Mouse (Mus musculus) stomach, embryonic 14.5 days (tissue): ENCODE data around the gene Dclk2. TPM values are rescaled to one million over a fixed set of nuclear protein-coding genes. Genes with fewer than 3 reads are reported as not detected.

ENCODE experiments used
- ATAC-seq: fragments of 200-750 bp; cut with Nextera tagmentation; 2 replicates; pipeline ENCODE4 v1.8.0; 2017; ENCODE audit warnings: low read depth, moderate TSS enrichment; ENCODE audit not compliant: insufficient number of reproducible peaks, insufficient read depth, low FRiP score
- H3K27ac ChIP-seq: fragments of 300-500 bp; sonication (generic); 2 replicates; pipeline ENCODE4 v1.5.1; 2014; ENCODE audit warnings: mild to moderate bottlenecking, low read length, moderate library complexity, mixed read lengths
- H3K27me3 ChIP-seq: fragments of 300-500 bp; sonication (generic); 2 replicates; pipeline ENCODE4 v1.6.1; 2014; ENCODE audit warnings: low read length, control low read depth, mixed read lengths; ENCODE audit not compliant: control insufficient read depth, insufficient read depth
- H3K36me3 ChIP-seq: fragments of 300-500 bp; sonication (generic); 2 replicates; pipeline ENCODE4 v1.6.1; 2014; ENCODE audit warnings: mild to moderate bottlenecking, control low read depth, low read length, moderate library complexity, mixed read lengths; ENCODE audit not compliant: control insufficient read depth, insufficient read depth
- H3K4me1 ChIP-seq: fragments of 300-500 bp; sonication (generic); 2 replicates; pipeline ENCODE4 v1.6.1; 2014; ENCODE audit warnings: low read length, control low read depth, mixed read lengths; ENCODE audit not compliant: control insufficient read depth, insufficient read depth
- H3K4me2 ChIP-seq: fragments of 300-500 bp; sonication (generic); replicated peaks from 2 replicates; pipeline ENCODE4 v1.6.1; 2014; ENCODE audit warnings: low read depth, low read length, control low read depth
- H3K4me3 ChIP-seq: fragments of 300-500 bp; sonication (generic); 2 replicates; pipeline ENCODE4 v1.5.1; 2014; ENCODE audit warnings: low read depth, low read length, control low read depth
- H3K9ac ChIP-seq: fragments of 300-500 bp; sonication (generic); replicated peaks from 2 replicates; pipeline ENCODE4 v1.6.1; 2014; ENCODE audit warnings: low read depth, mild to moderate bottlenecking, control low read depth, low read length, moderate library complexity, mixed read lengths
- H3K9me3 ChIP-seq: fragments of 300-500 bp; sonication (generic); 2 replicates; pipeline ENCODE4 v1.6.1; 2016; ENCODE audit warnings: low read depth, low read length, control low read depth; ENCODE audit not compliant: control insufficient read depth
- WGBS: fragments of 180-500 bp; shearing (Covaris S2); extraction: QIAGEN DNeasy Blood & Tissue Kit; methylation state at CpG from one replicate; pipeline ENCODE4 v1.1.7; 2014; 5-methylcytosine and 5-hydroxymethylcytosine counted together
- polyA plus RNA-seq: library from polyadenylated mRNA; unstranded; fragments of >200 nt; fragmentation: Nextera tagmentation; extraction: Ambion mirVana; gene quantifications from 2 replicates; pipeline ENCODE4 v1.2.1, GENCODE M21; 2014

Gene Dclk2
- polyA plus RNA-seq, 1 experiment from 2014 or later, result 6.7 TPM

GRCm38 (mm10) chr3:86754595-86755557, 165.8 kb downstream of the Dclk2 start:
- no peak for ATAC-seq
- Histone ChIP-seq H3K4me1 (no peaks in the 10 kb centered on the region), H3K9ac (no peak overlapping the region), H3K36me3 (no peaks in the 10 kb centered on the region), H3K27ac (no peak overlapping the region), H3K9me3 (no peaks in the 10 kb centered on the region), H3K4me2 (no peak overlapping the region), H3K4me3 (no peak overlapping the region), H3K27me3 (no peaks in the 10 kb centered on the region)
- 78% methylated on average over 14 of the region's 14 CpGs for WGBS

- H3K4me3 ChIP-seq, result no peak overlapping the region
- H3K36me3 ChIP-seq, result no peaks in the 10 kb centered on the region
- H3K4me2 ChIP-seq, result no peak overlapping the region
- H3K27me3 ChIP-seq, result no peaks in the 10 kb centered on the region
- ATAC-seq, result no peak
- no peak overlapping the region for H3K27ac ChIP-seq
- no peaks in the 10 kb centered on the region for H3K4me1 ChIP-seq
- WGBS, result 34% methylated on average over 6 of the region's 6 CpGs
- no peak overlapping the region for H3K9ac ChIP-seq
- no peaks in the 10 kb centered on the region for H3K9me3 ChIP-seq
Measured at GRCm38 (mm10) chr3:86754178-86754577, 166.5 kb downstream of the Dclk2 start.

- Histone ChIP-seq H3K4me1 (no peaks in the 10 kb centered on the region), H3K27me3 (no peaks in the 10 kb centered on the region), H3K4me3 (no peak overlapping the region), H3K9me3 (no peaks in the 10 kb centered on the region), H3K9ac (no peak overlapping the region), H3K36me3 (no peaks in the 10 kb centered on the region), H3K27ac (no peak overlapping the region), H3K4me2 (no peak overlapping the region)
- no peak for ATAC-seq
- 49% methylated on average over 7 of the region's 7 CpGs for WGBS
Measured at GRCm38 (mm10) chr3:86750652-86751051, 170.0 kb downstream of the Dclk2 start.

- no peak for ATAC-seq
- Histone ChIP-seq H3K9ac (no peak overlapping the region), H3K4me2 (no peak overlapping the region), H3K27ac (no peak overlapping the region), H3K4me3 (no peak overlapping the region), H3K9me3 (no peaks in the 10 kb centered on the region), H3K4me1 (no peaks in the 10 kb centered on the region), H3K36me3 (no peaks in the 10 kb centered on the region), H3K27me3 (no peaks in the 10 kb centered on the region)
- 77% methylated on average over 10 of the region's 10 CpGs for WGBS
Measured at GRCm38 (mm10) chr3:86745769-86746512, 174.7 kb downstream of the Dclk2 start.

- Histone ChIP-seq H3K9ac (no peak overlapping the region), H3K27ac (no peak overlapping the region), H3K36me3 (no peaks in the 10 kb centered on the region), H3K27me3 (no peaks in the 10 kb centered on the region), H3K4me2 (no peak overlapping the region), H3K9me3 (no peaks in the 10 kb centered on the region), H3K4me1 (no peaks in the 10 kb centered on the region), H3K4me3 (no peak overlapping the region)
- no peak for ATAC-seq
- WGBS, result 79% methylated on average over 4 of the region's 4 CpGs
Measured at GRCm38 (mm10) chr3:86745348-86745747, 175.3 kb downstream of the Dclk2 start.

GRCm38 (mm10) chr3:86739745-86740144, 180.9 kb downstream of the Dclk2 start:
- no peak overlapping the region for H3K4me2 ChIP-seq
- H3K36me3 ChIP-seq, result no peaks in the 10 kb centered on the region
- no peaks in the 10 kb centered on the region for H3K9me3 ChIP-seq
- H3K4me3 ChIP-seq, result no peak overlapping the region
- H3K27ac ChIP-seq, result no peak overlapping the region
- no peaks in the 10 kb centered on the region for H3K4me1 ChIP-seq
- no peak for ATAC-seq
- H3K9ac ChIP-seq, result no peak overlapping the region
- WGBS, result 98% methylated on average over 4 of the region's 4 CpGs
- H3K27me3 ChIP-seq, result no peaks in the 10 kb centered on the region

- Histone ChIP-seq H3K36me3 (no peaks in the 10 kb centered on the region), H3K27me3 (no peaks in the 10 kb centered on the region), H3K9me3 (no peaks in the 10 kb centered on the region), H3K9ac (no peak overlapping the region), H3K27ac (no peak overlapping the region), H3K4me2 (no peak overlapping the region), H3K4me3 (no peak overlapping the region), H3K4me1 (no peaks in the 10 kb centered on the region)
- WGBS, result 78% methylated on average over 3 of the region's 3 CpGs
- ATAC-seq, result no peak
Measured at GRCm38 (mm10) chr3:86738831-86739230, 181.8 kb downstream of the Dclk2 start.
